Mouse (Mus musculus): ENCODE results near the gene Poldip2. TPM values are rescaled to one million over a fixed set of nuclear protein-coding genes. Genes with fewer than 3 reads are reported as not detected.
A peak's percentile ranks its signal among the peaks of the same experiment; 100 is the strongest.
"Not testable (repeated sequence)": the region's sequence is repeated elsewhere in the genome, so short reads cannot be mapped to it uniquely, and the experiment has no call there.

Gene Poldip2
- total RNA-seq, 2 experiments from 2014 or later = 152 to 154 TPM

- DNase-seq (ENCODE audit: low spot score) = no peak
- intact Hi-C loops (cut with DNase I) = no loop called here
These were observed 12.4 kb upstream of the Poldip2 start for GRCm38 (mm10) chr11:78499543-78499942.

GRCm38 (mm10) chr11:78500623-78501202, 11.3 kb upstream of the Poldip2 start:
- DNase-seq (ENCODE audit: low spot score) = no peak
- intact Hi-C loops (cut with DNase I) = no loop called here

GRCm38 (mm10) chr11:78501529-78501928, 10.5 kb upstream of the Poldip2 start:
- intact Hi-C loops (cut with DNase I) = no loop called here
- no peak for DNase-seq (ENCODE audit: low spot score)

- intact Hi-C loops (cut with DNase I) = no loop called here
- DNase-seq (ENCODE audit: low spot score) = no peak
These were observed 8.9 kb upstream of the Poldip2 start, which contains the start of gene Sebox for GRCm38 (mm10) chr11:78502909-78503650. Gene Sebox, plus strand, starts transcription at chr11:78503447.

GRCm38 (mm10) chr11:78505430-78505829, 6.6 kb upstream of the Poldip2 start:
- intact Hi-C loops (cut with DNase I) = no loop called here
- no peak for DNase-seq (ENCODE audit: low spot score)

GRCm38 (mm10) chr11:78509148-78509547, 2.8 kb upstream of the Poldip2 start:
- intact Hi-C loops (cut with DNase I) = no loop called here
- DNase-seq (ENCODE audit: low spot score) = no peak

- DNase-seq (ENCODE audit: low spot score) = no peak
- intact Hi-C loops (cut with DNase I) = no loop called here
These were observed 1.3 kb downstream of the Poldip2 start for GRCm38 (mm10) chr11:78513106-78513790.

- intact Hi-C loops (cut with DNase I) = loop anchor here (2.0 kb wide), 1 partner anchor 15 kb away; no protein-coding TSS in a partner anchor
These were observed 3.7 kb downstream of the Poldip2 start for GRCm38 (mm10) chr11:78515549-78516325.

GRCm38 (mm10) chr11:78518931-78519330, 6.9 kb downstream of the Poldip2 start:
- DNase-seq (ENCODE audit: low spot score) = no peak
- intact Hi-C loops (cut with DNase I) = no loop called here

More at GRCm38 (mm10) chr11:78515549-78516325, 3.7 kb downstream of the Poldip2 start:
- no peak for DNase-seq (ENCODE audit: low spot score)

GRCm38 (mm10) chr11:78521880-78522279, 9.9 kb downstream of the Poldip2 start:
- no peak for DNase-seq (ENCODE audit: low spot score)

GRCm38 (mm10) chr11:78522481-78522997, 10.5 kb downstream of the Poldip2 start:
- intact Hi-C loops (cut with DNase I) = no loop called here
- DNase-seq (ENCODE audit: low spot score) = no peak

More at GRCm38 (mm10) chr11:78521880-78522279, 9.9 kb downstream of the Poldip2 start:
- intact Hi-C loops (cut with DNase I) = no loop called here

- DNase-seq (ENCODE audit: low spot score) = no peak
- intact Hi-C loops (cut with DNase I) = no loop called here
These were observed 11.4 kb downstream of the Poldip2 start for GRCm38 (mm10) chr11:78523241-78523955.

GRCm38 (mm10) chr11:78524838-78525237, 12.8 kb downstream of the Poldip2 start:
- intact Hi-C loops (cut with DNase I) = no loop called here
- no peak for DNase-seq (ENCODE audit: low spot score)

- intact Hi-C loops (cut with DNase I) = no loop called here
- no peak for DNase-seq (ENCODE audit: low spot score)
These were observed 16.7 kb downstream of the Poldip2 start for GRCm38 (mm10) chr11:78528714-78529113.

- intact Hi-C loops (cut with DNase I) = loop anchor here (2.0 kb wide), 1 partner anchor 15 kb away; no protein-coding TSS in a partner anchor
- no peak for DNase-seq (ENCODE audit: low spot score)
These were observed 18.0 kb downstream of the Poldip2 start for GRCm38 (mm10) chr11:78530001-78530400.

GRCm38 (mm10) chr11:78531046-78531445, 19.1 kb downstream of the Poldip2 start:
- peak; percentile 64 for DNase-seq (ENCODE audit: low spot score)

GRCm38 (mm10) chr11:78531515-78531914, 19.5 kb downstream of the Poldip2 start:
- intact Hi-C loops (cut with DNase I) = loop anchor here (2.0 kb wide), 1 partner anchor 17 kb away; no protein-coding TSS in a partner anchor
- not testable (repeated sequence) for DNase-seq (ENCODE audit: low spot score)

More at GRCm38 (mm10) chr11:78531046-78531445, 19.1 kb downstream of the Poldip2 start:
- intact Hi-C loops (cut with DNase I) = loop anchor here (2.0 kb wide), 1 partner anchor 16 kb away; no protein-coding TSS in a partner anchor

GRCm38 (mm10) chr11:78534516-78534915, 22.5 kb downstream of the Poldip2 start:
- no peak for DNase-seq (ENCODE audit: low spot score)
- intact Hi-C loops (cut with DNase I) = no loop called here

All from heart, postnatal 25 days (tissue).